Mouse (Mus musculus): ENCODE measurements at regions not wholly inside any gene's neighbourhood (a gene's known extent, or its start where the extent isn't known, plus 50 kb on each side); places are given as distances from the start of the nearest gene placed in this dataset.

- H3K4me1 ChIP-seq (ENCODE audit: control insufficient read depth, insufficient read depth, low read length): no peaks in the 10 kb centered on the region; the same call in 1 of the 2 replicates
- no peaks in the 10 kb centered on the region for H3K27me3 ChIP-seq (ENCODE audit: control insufficient read depth, insufficient read depth, low read length)
- no peak for TF ChIP-seq CTCF (IDR thresholded peaks at IDR 0.05; ENCODE audit: borderline replicate concordance, insufficient read depth, low read depth, low read length)
- TF ChIP-seq POLR2A (IDR thresholded peaks at IDR 0.05; ENCODE audit: borderline replicate concordance, insufficient read depth, low read length): no peak
- no peak overlapping the region for H3K27ac ChIP-seq (ENCODE audit: insufficient read depth, low read length)
- WGBS: 62% methylated on average over 4 of the region's 4 CpGs
- H3K4me3 ChIP-seq (replicated peaks; ENCODE audit: insufficient read depth, low read depth, low read length): no peak overlapping the region
- peak; percentile 31 to 85 for DNase-seq
These were observed 2231.6 kb downstream of the Pcdh9 start for GRCm38 (mm10) chr14:91658654-91659421.

GRCm38 (mm10) chr14:91656011-91656410 is 2234.5 kb downstream of the Pcdh9 start:
- Histone ChIP-seq H3K4me3 (replicated peaks; ENCODE audit: insufficient read depth, low read depth, low read length) (no peak overlapping the region), H3K27ac (ENCODE audit: insufficient read depth, low read length) (no peak overlapping the region), H3K27me3 (ENCODE audit: control insufficient read depth, insufficient read depth, low read length) (no peaks in the 10 kb centered on the region), H3K4me1 (ENCODE audit: control insufficient read depth, insufficient read depth, low read length) (no peaks in the 10 kb centered on the region; the same call in 1 of the 2 replicates)
- no peak for DNase-seq
- 90% methylated on average over 1 of the region's 1 CpGs for WGBS
- TF ChIP-seq POLR2A (IDR thresholded peaks at IDR 0.05; ENCODE audit: borderline replicate concordance, insufficient read depth, low read length) (no peak), CTCF (IDR thresholded peaks at IDR 0.05; ENCODE audit: borderline replicate concordance, insufficient read depth, low read depth, low read length) (no peak)

GRCm38 (mm10) chr14:91630976-91631375 is 2259.5 kb downstream of the Pcdh9 start:
- Histone ChIP-seq H3K4me1 (ENCODE audit: control insufficient read depth, insufficient read depth, low read length) (no peaks in the 10 kb centered on the region), H3K27me3 (ENCODE audit: control insufficient read depth, insufficient read depth, low read length) (no peaks in the 10 kb centered on the region), H3K4me3 (replicated peaks; ENCODE audit: insufficient read depth, low read depth, low read length) (no peak overlapping the region), H3K27ac (ENCODE audit: insufficient read depth, low read length) (no peak overlapping the region)
- no peak for DNase-seq
- 47% methylated on average over 6 of the region's 6 CpGs for WGBS
- TF ChIP-seq POLR2A (IDR thresholded peaks at IDR 0.05; ENCODE audit: borderline replicate concordance, insufficient read depth, low read length) (no peak), CTCF (IDR thresholded peaks at IDR 0.05; ENCODE audit: borderline replicate concordance, insufficient read depth, low read depth, low read length) (no peak)

GRCm38 (mm10) chr14:91614391-91614790 is 2276.1 kb downstream of the Pcdh9 start:
- Histone ChIP-seq H3K27ac (ENCODE audit: insufficient read depth, low read length) (no peak overlapping the region), H3K27me3 (ENCODE audit: control insufficient read depth, insufficient read depth, low read length) (no peaks in the 10 kb centered on the region)
- DNase-seq: no peak

GRCm38 (mm10) chr14:91604570-91604969 is 2285.9 kb downstream of the Pcdh9 start:
- DNase-seq: no peak
- H3K4me1 ChIP-seq (ENCODE audit: control insufficient read depth, insufficient read depth, low read length): no peaks in the 10 kb centered on the region
- no peak overlapping the region for H3K4me3 ChIP-seq (replicated peaks; ENCODE audit: insufficient read depth, low read depth, low read length)
- no peak overlapping the region for H3K27ac ChIP-seq (ENCODE audit: insufficient read depth, low read length)
- no peaks in the 10 kb centered on the region for H3K27me3 ChIP-seq (ENCODE audit: control insufficient read depth, insufficient read depth, low read length)
- TF ChIP-seq CTCF (IDR thresholded peaks at IDR 0.05; ENCODE audit: borderline replicate concordance, insufficient read depth, low read depth, low read length) (no peak), POLR2A (IDR thresholded peaks at IDR 0.05; ENCODE audit: borderline replicate concordance, insufficient read depth, low read length) (no peak)

More at GRCm38 (mm10) chr14:91614391-91614790, 2276.1 kb downstream of the Pcdh9 start:
- no peak for TF ChIP-seq POLR2A (IDR thresholded peaks at IDR 0.05; ENCODE audit: borderline replicate concordance, insufficient read depth, low read length)
- TF ChIP-seq CTCF (IDR thresholded peaks at IDR 0.05; ENCODE audit: borderline replicate concordance, insufficient read depth, low read depth, low read length): no peak
- H3K4me3 ChIP-seq (replicated peaks; ENCODE audit: insufficient read depth, low read depth, low read length): no peak overlapping the region
- H3K4me1 ChIP-seq (ENCODE audit: control insufficient read depth, insufficient read depth, low read length): no peaks in the 10 kb centered on the region

- no peaks in the 10 kb centered on the region for H3K27me3 ChIP-seq (ENCODE audit: control insufficient read depth, insufficient read depth, low read length)
- H3K4me3 ChIP-seq (replicated peaks; ENCODE audit: insufficient read depth, low read depth, low read length): no peak overlapping the region
- no peak for TF ChIP-seq CTCF (IDR thresholded peaks at IDR 0.05; ENCODE audit: borderline replicate concordance, insufficient read depth, low read depth, low read length)
- TF ChIP-seq POLR2A (IDR thresholded peaks at IDR 0.05; ENCODE audit: borderline replicate concordance, insufficient read depth, low read length): no peak
- H3K4me1 ChIP-seq (ENCODE audit: control insufficient read depth, insufficient read depth, low read length): no peaks in the 10 kb centered on the region
- no peak overlapping the region for H3K27ac ChIP-seq (ENCODE audit: insufficient read depth, low read length)
- WGBS: 67% methylated on average over 1 of the region's 1 CpGs
- no peak for DNase-seq
These were observed 2308.0 kb downstream of the Pcdh9 start for GRCm38 (mm10) chr14:91582462-91582861.

GRCm38 (mm10) chr14:91581684-91582424 is 2308.6 kb downstream of the Pcdh9 start:
- no peak for TF ChIP-seq CTCF (IDR thresholded peaks at IDR 0.05; ENCODE audit: borderline replicate concordance, insufficient read depth, low read depth, low read length)
- no peak for TF ChIP-seq POLR2A (IDR thresholded peaks at IDR 0.05; ENCODE audit: borderline replicate concordance, insufficient read depth, low read length)

GRCm38 (mm10) chr14:91569100-91569499 is 2321.4 kb downstream of the Pcdh9 start:
- Histone ChIP-seq H3K4me3 (replicated peaks; ENCODE audit: insufficient read depth, low read depth, low read length) (no peak overlapping the region), H3K4me1 (ENCODE audit: control insufficient read depth, insufficient read depth, low read length) (no peaks in the 10 kb centered on the region), H3K27ac (ENCODE audit: insufficient read depth, low read length) (no peak overlapping the region), H3K27me3 (ENCODE audit: control insufficient read depth, insufficient read depth, low read length) (no peaks in the 10 kb centered on the region)
- TF ChIP-seq CTCF (IDR thresholded peaks at IDR 0.05; ENCODE audit: borderline replicate concordance, insufficient read depth, low read depth, low read length) (no peak), POLR2A (IDR thresholded peaks at IDR 0.05; ENCODE audit: borderline replicate concordance, insufficient read depth, low read length) (no peak)
- DNase-seq: no peak

More at GRCm38 (mm10) chr14:91581684-91582424, 2308.6 kb downstream of the Pcdh9 start:
- no peak overlapping the region for H3K4me3 ChIP-seq (replicated peaks; ENCODE audit: insufficient read depth, low read depth, low read length)
- H3K27ac ChIP-seq (ENCODE audit: insufficient read depth, low read length): no peak overlapping the region
- WGBS: 74% methylated on average over 4 of the region's 4 CpGs
- DNase-seq: no peak
- H3K27me3 ChIP-seq (ENCODE audit: control insufficient read depth, insufficient read depth, low read length): no peaks in the 10 kb centered on the region
- no peaks in the 10 kb centered on the region for H3K4me1 ChIP-seq (ENCODE audit: control insufficient read depth, insufficient read depth, low read length)

Measured in cerebellum, adult 2 months (tissue).